Mouse (Mus musculus) lung, postnatal 4 days (tissue): ENCODE measurements at regions not wholly inside any gene's neighbourhood (a gene's known extent, or its start where the extent isn't known, plus 50 kb on each side); places are given as distances from the start of the nearest gene placed in this dataset.

Source experiments
- DNase-seq, 2 experiments: peaks; one replicate each; pipeline ENCODE4 v3.0.0; 2021

DNA sequence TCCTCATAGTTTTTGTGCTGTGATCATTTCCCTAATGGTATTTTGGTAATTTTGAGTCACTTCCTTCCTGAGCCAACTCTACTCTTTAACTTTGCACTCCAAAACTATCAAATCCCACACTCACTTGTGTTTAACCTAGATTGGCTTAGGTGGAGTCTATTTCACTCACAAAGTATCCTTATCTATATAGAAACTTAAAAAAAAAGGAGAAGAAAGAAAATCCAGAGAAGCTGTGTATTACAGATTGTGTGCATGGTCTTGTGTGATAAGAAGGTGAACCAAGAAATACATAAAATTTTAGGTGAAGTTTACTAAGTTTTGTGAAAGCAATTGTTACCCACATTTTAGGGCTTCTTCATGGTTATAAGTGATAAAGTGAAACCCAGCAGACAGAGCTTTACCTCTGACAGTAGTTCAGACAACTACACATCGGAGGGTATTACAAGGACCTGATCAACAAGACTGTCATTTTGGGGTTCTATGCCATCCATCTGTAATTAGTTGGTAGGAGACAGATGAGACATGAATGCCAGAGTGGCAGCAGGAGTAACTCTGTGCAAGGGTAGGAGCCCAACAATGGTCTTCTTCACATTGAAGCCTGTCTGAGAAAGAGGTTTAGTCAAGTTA lies 350.0 kb downstream of the Ccser2 start:
- no peak for DNase-seq

DNA sequence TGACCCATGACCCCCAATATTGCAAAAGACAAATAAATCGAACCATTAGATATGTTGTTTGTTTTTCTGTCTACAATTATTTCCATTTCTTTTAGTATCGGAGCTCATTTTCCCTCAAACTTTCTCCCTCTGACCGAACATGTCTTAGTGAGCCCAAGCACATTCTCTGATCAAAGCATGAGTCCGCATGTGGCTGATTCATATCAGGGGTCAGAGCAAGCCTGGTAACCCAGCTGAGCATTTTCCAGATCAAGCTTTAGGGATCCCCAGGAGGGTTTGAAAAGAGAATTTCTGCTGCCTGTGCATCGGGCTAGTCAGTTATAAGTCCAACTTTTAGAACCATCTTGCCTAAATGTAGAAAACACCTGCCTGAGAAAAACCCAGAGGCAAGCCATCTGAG lies 350.6 kb downstream of the Ccser2 start:
- DNase-seq, result no peak

DNA sequence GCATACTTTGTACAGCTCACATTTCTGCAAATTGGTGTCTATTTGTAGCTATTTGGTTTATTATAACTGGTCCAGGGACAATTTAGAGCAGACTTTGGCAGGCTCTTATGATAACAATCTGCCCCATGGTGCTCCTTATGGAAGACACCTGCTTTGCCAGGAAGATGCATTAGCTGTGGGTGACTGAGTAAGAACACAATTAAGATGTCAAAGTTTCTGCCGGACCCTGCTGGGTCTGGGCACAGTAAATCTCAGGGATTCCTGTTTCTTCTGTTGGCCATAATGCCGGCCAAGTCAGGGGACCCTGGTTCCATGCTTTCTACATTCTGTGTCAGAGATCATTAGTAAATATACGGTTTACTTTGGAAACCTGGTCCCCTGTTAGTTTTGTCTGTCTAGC lies 353.7 kb downstream of the Ccser2 start:
- DNase-seq, result no peak

DNA sequence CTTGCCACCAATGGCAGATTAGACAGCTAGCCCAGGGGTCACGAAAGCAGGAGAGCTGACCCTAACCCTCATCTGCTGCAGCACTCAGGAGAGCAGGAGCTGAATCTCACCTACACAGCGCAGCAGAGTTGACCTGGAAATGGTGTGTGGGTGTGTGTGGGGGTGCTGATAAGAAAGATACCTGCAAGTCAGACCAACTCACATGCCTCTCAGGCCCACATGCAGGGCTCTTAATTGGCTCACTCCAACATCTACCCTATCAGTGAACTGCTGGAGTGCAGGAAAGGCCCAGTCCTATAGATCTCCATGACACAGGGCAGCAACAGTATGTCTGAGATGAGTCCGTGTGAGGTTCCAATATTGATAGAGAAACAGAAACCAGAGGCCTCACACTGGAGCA lies 355.7 kb downstream of the Ccser2 start:
- DNase-seq, result no peak

DNA sequence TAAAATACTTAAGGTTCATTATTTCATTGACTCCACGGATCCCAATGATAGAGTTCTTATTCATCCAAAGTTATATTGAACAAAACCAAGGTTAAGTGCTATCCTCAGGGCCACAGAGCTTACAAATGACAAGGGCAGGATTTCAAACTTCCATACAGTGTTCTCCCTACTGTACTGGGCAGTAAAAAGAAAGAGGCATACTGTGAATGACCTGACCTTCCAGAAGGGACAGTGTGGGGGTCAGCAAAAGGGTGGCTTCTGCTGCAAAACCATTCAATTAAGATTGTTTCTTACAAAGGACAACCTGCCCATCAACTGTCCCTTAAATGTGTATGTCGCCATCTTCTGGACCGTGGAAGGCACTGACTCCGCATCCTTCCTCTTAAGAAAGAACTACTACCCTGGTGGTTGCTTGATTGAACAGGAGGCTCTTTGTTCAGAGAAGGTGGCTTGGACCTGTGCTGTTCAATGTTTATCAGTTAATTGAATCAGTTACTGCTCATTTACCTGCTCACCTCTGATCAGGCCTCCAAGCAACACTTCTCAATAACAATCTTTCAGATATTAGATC lies 384.4 kb downstream of the Ccser2 start:
- DNase-seq, result no peak

DNA sequence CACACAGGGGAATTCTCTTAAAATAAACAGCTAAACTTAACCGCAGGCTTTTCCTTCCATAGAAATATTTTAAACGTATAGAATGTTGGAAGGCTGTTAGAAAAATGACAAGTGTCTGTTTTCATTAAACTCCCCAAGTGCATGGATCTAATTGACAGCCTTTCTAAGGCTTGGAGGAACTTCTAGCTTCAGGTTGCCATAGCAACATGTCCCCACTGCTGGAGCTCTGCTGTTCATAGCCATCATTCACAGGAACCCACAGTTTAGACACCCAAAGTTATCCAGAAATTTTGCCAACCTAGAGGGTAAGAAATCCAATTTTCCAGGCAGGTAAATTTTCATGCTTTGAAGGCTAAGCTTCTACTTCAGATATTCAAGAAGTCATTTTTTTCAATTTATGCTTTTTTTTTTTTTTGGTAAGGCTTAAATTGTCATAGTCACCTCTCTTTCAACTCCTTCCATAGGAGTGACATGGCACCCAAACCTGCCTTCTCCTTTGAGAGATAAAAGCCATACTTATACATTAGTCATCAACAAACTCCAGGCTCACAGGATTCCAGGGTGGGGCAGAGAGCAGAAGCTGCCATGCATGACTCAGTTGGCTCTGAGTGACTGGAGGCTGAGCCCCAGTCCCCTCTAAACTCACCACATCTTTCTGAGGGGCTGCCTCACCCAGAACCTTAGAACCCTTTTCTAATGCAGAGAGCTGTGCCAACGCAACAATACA lies 385.1 kb downstream of the Ccser2 start:
- DNase-seq, result no peak

DNA sequence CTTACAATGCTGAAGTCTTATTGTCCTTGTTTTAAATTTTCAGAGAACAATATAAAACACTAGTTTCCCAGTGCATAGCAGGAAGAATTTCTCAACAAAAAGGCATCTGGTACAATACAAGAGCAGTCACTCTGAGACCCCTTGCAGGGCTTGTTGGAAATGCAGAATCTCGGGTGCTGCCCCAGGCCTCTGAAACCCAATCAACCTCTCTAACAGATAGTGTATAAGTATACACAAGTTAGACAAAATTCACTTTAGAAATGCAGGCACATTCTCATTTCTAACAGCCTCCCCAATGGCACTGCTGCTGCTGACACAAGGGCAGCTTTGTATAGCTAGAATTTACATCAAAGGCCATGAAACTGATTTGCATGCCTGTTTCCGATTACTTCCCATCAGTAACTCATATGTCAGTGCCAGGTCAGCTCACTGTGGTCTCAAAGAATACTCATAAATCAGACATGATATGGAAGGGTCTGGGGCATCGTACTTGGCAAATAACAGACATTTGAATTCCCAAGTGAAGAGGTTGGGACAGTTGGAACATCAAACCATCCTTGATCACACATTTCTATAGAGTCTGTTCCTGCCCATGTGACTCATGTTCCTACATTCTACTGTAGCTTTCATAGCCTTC lies 405.2 kb downstream of the Ccser2 start:
- no peak for DNase-seq

DNA sequence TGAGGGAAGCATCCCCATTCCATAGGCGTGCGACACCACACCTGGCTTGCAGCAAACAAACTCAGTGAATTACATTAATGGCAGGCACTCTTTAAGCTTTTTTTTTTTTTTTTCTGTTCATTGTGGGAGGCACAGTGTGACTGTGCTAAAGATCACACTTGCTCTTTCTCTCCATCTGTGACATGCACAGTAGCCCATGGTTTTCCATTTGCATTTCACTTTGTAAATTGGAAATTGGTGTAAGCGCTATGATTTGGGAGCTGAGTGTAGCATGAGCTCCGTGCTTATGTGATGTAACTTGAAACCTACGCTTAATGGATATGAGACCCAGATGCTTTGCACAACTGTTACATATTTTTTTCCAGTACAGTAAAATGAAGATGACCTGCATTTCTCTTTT lies 431.2 kb downstream of the Ccser2 start:
- no peak for DNase-seq

DNA sequence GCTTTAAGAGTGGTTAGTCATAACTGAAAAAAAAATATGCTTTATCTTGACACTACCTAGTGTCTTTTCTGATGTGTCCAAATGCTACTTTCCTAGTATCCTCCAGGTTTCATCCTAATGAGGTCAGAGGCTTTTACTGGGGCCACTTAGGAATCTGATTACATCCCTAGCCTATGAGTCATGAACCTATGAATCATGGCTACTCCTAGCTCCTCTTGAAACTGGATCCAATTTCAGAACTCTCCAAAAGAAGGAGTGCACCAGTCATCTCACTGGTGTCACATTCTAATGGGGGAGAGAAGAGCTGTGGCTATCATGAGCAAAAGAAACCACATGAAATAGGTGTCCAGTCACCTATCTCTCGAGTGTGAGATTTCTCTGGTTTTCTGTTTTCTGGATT lies 432.6 kb downstream of the 4930474N05Rik start:
- no peak for DNase-seq

DNA sequence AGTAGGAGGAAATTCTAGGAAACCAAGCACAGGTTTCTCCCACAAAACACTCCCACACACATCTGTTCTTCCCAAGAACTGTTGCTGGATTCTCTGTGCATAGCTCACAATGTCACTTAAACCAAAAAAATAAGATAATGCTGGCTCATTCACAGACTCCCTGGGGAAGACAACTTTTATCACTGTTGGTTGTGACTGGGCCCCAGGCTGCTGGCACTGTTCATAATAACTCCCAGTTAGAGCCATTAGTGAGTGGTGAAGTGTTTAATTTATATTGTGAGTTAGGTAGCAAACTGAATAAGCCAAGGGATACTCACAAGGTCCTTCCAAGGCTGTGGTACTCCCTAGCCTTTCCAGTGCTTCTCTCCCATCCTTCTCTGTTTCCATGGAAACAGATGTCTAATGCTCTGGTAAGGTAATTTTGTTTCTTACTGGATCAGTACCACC lies 430.9 kb downstream of the 4930474N05Rik start:
- no peak for DNase-seq

DNA sequence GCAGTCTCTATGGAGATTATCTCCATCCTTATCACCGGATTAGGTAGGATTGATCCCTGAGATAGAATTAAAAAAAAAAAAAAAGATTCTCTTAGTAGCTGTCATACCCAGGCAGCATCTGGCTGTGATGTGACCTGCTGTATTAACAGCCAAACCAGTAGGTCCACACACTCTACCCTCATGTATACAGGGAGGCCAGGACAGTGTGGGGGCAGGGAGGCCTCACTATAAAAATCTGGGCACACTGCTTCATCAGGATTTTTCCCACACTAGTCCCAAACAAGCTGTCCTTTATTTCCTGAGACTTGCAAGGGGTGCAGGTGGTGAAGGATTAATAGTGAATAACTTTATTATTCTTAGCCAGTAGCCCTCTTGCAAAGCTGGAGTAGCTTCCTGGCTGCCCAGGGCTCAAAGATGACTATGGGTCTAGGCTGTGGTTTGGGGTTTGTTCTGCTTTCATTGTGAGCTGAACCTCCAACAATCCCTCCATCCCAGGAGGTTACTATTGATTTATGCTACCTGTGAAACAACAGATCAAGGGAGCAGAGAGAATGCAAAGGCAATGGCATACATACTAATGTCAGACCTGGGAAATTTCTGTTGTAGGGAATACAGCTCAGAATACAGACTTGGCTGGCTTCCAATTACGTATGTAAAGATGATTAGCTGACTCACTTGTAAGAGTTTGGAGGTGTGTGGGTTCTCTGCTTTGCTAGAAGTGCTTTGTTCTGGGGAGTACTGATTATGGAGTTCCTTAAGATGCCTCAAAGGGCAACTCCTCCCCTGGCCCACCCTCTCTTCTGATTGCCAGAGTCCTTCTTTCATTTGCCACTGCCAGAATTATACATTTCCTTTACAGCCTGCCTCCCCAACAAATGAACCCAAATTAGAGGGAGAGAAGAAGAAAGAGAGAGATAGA lies 407.6 kb downstream of the 4930474N05Rik start:
- no peak for DNase-seq

DNA sequence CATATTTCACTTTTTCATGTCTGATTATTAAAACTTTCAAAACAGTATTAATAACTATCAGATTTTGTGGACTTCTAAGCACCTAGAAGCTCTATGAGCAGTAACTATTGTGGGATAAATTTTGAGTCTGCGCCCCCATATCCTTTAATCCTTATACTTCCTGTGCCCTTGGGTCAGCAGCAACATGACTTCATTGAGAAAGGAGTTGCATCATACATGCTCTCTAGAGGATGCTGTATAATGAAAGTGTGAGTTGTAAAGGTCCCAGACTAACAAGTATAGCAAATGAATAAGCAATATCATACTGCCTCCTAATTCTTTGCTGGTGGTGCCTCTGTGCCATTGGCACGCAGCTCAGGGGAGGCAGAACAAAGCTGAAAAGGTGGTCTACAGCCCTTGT lies 404.6 kb downstream of the 4930474N05Rik start:
- no peak for DNase-seq

DNA sequence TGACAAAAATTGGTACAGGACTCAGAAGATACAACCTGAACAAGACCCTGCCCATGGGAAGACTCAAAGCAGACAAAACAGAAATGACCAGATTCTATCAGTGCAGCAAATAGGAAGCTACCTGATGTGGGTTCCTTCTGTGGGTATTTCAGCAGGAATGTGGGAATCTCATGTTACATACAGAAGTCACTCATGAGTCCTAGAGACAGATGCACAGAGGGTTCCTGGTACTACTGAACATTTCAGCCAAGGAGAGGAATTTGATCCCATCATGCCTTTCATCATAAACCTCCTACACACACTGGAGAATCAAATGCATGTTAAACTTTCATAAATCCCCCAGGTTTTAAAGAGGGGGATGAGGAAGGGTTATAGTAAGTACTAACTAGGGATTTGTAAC lies 390.8 kb downstream of the 4930474N05Rik start:
- DNase-seq, result no peak

DNA sequence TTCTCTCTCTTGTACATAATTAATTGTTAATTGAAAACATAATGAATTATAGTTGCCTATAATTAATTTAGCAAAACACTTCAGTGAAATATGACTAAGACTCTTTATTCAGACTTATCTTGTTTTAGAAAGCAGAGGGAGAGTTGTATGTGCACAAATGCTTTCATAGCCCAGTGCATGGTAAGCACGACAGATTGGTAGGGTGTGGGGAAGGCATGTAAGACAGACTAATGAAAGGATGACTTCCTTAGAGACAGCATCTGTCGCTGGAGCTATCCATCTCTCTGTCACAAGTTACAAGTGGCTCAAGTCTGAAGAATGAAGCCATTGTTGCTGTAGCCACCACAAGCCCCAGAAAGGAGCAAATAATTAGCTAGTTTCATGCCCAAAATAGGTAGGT lies 376.9 kb downstream of the 4930474N05Rik start:
- no peak for DNase-seq

DNA sequence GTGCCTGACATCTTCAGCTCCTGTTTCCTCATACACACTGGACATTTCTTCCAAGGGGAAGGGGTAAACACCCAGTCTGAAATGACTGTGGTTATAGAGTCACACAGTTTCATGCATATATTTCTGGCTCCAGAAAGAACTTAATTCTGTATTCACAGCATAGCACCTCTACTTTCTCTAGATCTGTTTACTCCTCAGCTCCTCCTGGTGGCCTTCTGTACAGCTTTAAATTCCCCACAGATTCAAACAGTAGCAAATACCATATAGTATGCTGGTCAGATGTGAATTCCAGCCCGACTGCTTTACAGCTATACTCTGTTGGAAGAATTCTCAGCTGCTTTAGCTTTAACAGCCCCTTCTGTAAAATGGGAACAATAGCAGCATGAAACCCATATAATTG lies 375.6 kb downstream of the 4930474N05Rik start:
- DNase-seq, result no peak

DNA sequence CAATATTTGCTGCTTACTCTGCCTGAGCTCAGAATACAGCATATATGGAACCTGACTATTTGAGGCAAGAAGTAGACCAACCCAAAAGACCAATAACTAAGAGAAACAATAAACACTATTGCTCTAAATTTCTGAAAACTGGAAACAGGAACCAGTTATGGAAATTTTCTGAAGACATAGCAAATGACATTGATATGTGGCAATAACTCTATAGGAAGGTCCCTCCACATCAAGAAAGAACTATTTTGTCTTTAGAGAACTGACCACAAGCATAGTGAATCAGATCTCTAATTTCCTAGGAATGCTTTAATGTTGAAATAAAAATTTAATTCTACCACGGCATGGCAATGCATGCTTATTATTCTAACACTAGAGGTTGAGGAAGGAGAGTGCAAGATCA lies 358.3 kb downstream of the 4930474N05Rik start:
- no peak for DNase-seq

DNA sequence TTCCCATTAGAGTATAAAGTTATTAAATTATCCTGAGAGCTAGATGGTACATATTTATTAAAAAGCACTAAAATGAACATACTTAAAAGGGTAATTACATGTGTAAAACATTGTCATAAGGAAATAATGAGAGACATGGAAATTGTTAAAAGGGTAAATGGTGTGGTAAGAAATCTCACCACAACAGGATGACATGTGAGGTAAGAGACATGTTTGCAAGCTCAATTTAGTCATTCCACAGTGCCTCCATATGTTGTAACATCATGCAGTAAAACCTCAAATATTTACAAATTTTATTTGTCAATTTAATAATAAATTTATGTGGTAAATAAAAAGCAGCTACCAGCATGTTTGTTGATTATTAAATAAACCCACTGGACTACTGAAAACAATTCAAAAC lies 355.4 kb downstream of the 4930474N05Rik start:
- DNase-seq, result no peak

DNA sequence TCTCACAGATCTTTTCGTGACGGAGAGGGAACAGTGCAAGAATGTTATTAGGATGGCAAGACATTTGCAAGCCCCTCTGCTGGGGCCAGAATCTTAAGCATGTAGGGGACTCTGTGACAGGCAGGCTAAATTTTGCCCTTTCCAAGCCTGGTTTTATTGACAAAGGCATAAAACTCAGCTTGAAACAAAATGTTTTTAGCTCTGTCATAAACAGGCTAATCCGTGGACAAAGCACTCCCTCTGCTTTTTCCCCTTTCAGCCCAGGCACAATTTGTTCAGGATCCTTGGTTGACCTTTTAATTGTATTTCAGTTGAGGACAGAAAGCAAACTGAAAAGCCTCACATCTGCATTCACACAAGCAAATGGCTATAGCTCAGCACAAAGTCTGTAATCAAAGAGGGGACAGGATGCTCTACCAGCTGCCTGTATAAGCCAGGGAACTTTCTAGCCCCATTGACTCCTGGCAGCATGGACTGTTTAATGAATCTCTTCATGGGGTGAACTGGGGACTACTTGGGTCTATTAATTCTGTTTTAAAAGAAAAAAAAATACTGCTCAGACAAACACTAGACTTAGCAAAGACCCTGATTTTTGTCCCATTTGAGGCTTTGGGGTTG lies 320.0 kb downstream of the 4930474N05Rik start:
- no peak for DNase-seq

DNA sequence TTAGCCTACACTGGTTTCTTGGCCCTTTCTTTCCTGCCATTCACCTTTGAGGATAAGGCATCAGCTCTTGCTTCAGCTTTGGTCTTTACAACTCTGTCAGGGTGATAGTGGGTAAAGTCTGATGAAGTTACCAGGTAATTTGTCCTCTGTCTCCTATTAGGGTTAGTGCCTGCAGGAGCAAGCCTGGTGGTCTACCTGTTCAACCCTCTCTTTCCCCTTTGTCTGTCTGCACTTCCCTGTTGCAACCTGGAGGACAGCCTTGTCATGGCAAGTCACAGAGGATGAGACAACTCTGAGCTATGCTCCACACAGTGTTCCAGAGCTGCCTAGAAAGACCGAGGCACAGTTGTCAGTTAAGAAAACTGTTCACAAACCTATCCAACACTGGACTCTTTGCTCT lies 319.5 kb downstream of the 4930474N05Rik start:
- no peak for DNase-seq
